Mouse (Mus musculus) CH12F3 (cell line): ENCODE results near the gene Slc7a8.

Experiments used
- in situ Hi-C: fragments of 300-500 bp; cut with MboI; formaldehyde crosslinking; loops from 2 replicates; pipeline ENCODE4 v1.14.3; 2020; ENCODE audit warnings: low sequenced_read_pairs

Gene Slc7a8

GRCm38 (mm10) chr14:54705844-54706243 is 75.9 kb downstream of the Slc7a8 start:
- in situ Hi-C loops: no loop called here

GRCm38 (mm10) chr14:54703207-54703606 is 78.5 kb downstream of the Slc7a8 start:
- in situ Hi-C loops: no loop called here

GRCm38 (mm10) chr14:54701298-54701697 is 80.4 kb downstream of the Slc7a8 start:
- in situ Hi-C loops: no loop called here

- in situ Hi-C loops: no loop called here
Observed at GRCm38 (mm10) chr14:54699586-54699985, 82.2 kb downstream of the Slc7a8 start.

- in situ Hi-C loops: no loop called here
Observed at GRCm38 (mm10) chr14:54698733-54699132, 83.0 kb downstream of the Slc7a8 start, which contains the start of gene Gm29776. Gm29776 (minus strand) TSS chr14:54698833.

- in situ Hi-C loops: no loop called here
Observed at GRCm38 (mm10) chr14:54696752-54697151, 85.0 kb downstream of the Slc7a8 start.

- in situ Hi-C loops: no loop called here
Observed at GRCm38 (mm10) chr14:54695042-54695441, 86.7 kb downstream of the Slc7a8 start.

- in situ Hi-C loops: no loop called here
Observed at GRCm38 (mm10) chr14:54687251-54687650, 94.5 kb downstream of the Slc7a8 start.

GRCm38 (mm10) chr14:54686522-54687143 is 95.1 kb downstream of the Slc7a8 start, which contains the start of gene Acin1:
Acin1 (minus strand) TSS chr14:54686931.
- in situ Hi-C loops: no loop called here

GRCm38 (mm10) chr14:54686063-54686521 is 95.7 kb downstream of the Slc7a8 start, which contains the start of gene 1700123O20Rik:
1700123O20Rik (plus strand) TSS chr14:54686216.
- in situ Hi-C loops: no loop called here

GRCm38 (mm10) chr14:54685471-54685870 is 96.3 kb downstream of the Slc7a8 start:
- in situ Hi-C loops: no loop called here

GRCm38 (mm10) chr14:54682396-54682795 is 99.3 kb downstream of the Slc7a8 start:
- in situ Hi-C loops: no loop called here

GRCm38 (mm10) chr14:54678657-54679304 is 103.0 kb downstream of the Slc7a8 start:
- in situ Hi-C loops: no loop called here

GRCm38 (mm10) chr14:54676290-54676689 is 105.5 kb downstream of the Slc7a8 start:
- in situ Hi-C loops: no loop called here

GRCm38 (mm10) chr14:54674317-54674716 is 107.4 kb downstream of the Slc7a8 start:
- in situ Hi-C loops: no loop called here
